Mouse (Mus musculus) intestine, embryonic 15.5 days (tissue): Measurements from ENCODE around the gene Rfx4. TPM values are rescaled to one million over a fixed set of nuclear protein-coding genes. Genes with fewer than 3 reads are reported as not detected.

Experiments used
- ATAC-seq: fragments of 200-750 bp; cut with Nextera tagmentation; 2 replicates; pipeline ENCODE4 v1.8.0; 2017; ENCODE audit warnings: moderate TSS enrichment, moderate library complexity
- H3K27ac ChIP-seq: fragments of 300-500 bp; sonication (generic); 2 replicates; pipeline ENCODE4 v1.5.1; 2015; ENCODE audit warnings: mild to moderate bottlenecking, inconsistent platforms
- H3K27me3 ChIP-seq: fragments of 300-500 bp; sonication (generic); replicated peaks from 2 replicates; pipeline ENCODE4 v1.6.1; 2015; ENCODE audit warnings: inconsistent platforms
- H3K36me3 ChIP-seq: fragments of 300-500 bp; sonication (generic); 2 replicates; pipeline ENCODE4 v1.6.1; 2015; ENCODE audit warnings: inconsistent platforms
- H3K4me1 ChIP-seq: fragments of 300-500 bp; sonication (generic); replicated peaks from 2 replicates; pipeline ENCODE4 v1.6.1; 2015; ENCODE audit warnings: inconsistent platforms
- H3K4me2 ChIP-seq: fragments of 300-500 bp; sonication (generic); replicated peaks from 2 replicates; pipeline ENCODE4 v1.6.1; 2015; ENCODE audit warnings: mild to moderate bottlenecking, inconsistent platforms
- H3K4me3 ChIP-seq: fragments of 300-500 bp; sonication (generic); replicated peaks from 2 replicates; pipeline ENCODE4 v1.5.1; 2015; ENCODE audit warnings: inconsistent platforms
- H3K9ac ChIP-seq: fragments of 300-500 bp; sonication (generic); 2 replicates; pipeline ENCODE4 v1.6.1; 2015; ENCODE audit warnings: inconsistent platforms
- H3K9me3 ChIP-seq: fragments of 300-500 bp; sonication (generic); 2 replicates; pipeline ENCODE4 v1.6.1; 2016; ENCODE audit warnings: inconsistent platforms
- WGBS: fragments of 180-500 bp; shearing (Covaris S2); methylation state at CpG from one replicate; pipeline ENCODE4 v1.1.7; 2015; 5-methylcytosine and 5-hydroxymethylcytosine counted together
- polyA plus RNA-seq: library from polyadenylated mRNA; unstranded; fragments of >200 nt; fragmentation: Nextera tagmentation; extraction: Ambion mirVana; gene quantifications from 2 replicates; pipeline ENCODE4 v1.2.1, GENCODE M21; 2015

Rfx4 gene
- polyA plus RNA-seq, 1 experiment from 2014 or later: not detected

GRCm38 (mm10) chr10:84910194-84910593 lies 154.3 kb downstream of the Rfx4 start:
- H3K9me3 ChIP-seq: no peaks in the 10 kb centered on the region
- H3K4me3 ChIP-seq: no peak overlapping the region
- H3K27me3 ChIP-seq: no peaks in the 10 kb centered on the region
- no peaks in the 10 kb centered on the region for H3K36me3 ChIP-seq
- H3K4me2 ChIP-seq: no peak overlapping the region
- WGBS: 53% methylated on average over 7 of the region's 7 CpGs
- no peak overlapping the region for H3K9ac ChIP-seq
- ATAC-seq: no peak
- H3K4me1 ChIP-seq: no peaks in the 10 kb centered on the region
- H3K27ac ChIP-seq: no peak overlapping the region

GRCm38 (mm10) chr10:84910758-84911384 lies 155.0 kb downstream of the Rfx4 start:
- Histone ChIP-seq H3K4me3 (no peak overlapping the region), H3K9me3 (no peaks in the 10 kb centered on the region), H3K27ac (no peak overlapping the region), H3K36me3 (no peaks in the 10 kb centered on the region), H3K27me3 (no peaks in the 10 kb centered on the region), H3K4me1 (no peaks in the 10 kb centered on the region), H3K4me2 (no peak overlapping the region), H3K9ac (no peak overlapping the region)
- 64% methylated on average over 1 of the region's 1 CpGs for WGBS
- no peak for ATAC-seq

DNA sequence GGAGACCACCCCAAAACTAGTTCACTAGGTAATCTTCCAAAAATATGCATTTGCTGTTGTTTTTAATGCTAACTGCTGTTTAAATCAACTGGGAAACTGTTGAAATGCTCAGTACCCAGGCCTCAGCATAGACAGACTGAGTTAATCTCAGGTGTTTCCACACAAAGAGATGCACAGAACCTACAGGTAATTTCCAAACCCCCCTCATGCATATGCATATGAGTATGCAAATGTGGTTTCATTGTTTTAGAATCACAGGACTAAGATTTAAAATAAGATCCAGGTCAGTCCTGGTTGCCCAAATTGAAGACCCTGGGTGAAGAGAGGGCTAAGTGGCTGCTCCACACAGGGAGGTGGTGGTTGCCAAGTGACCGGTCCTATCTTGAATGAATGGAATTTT lies 157.3 kb downstream of the Rfx4 start:
- ATAC-seq: no peak
- H3K27ac ChIP-seq: no peak overlapping the region
- WGBS: 82% methylated on average over 1 of the region's 1 CpGs
- no peaks in the 10 kb centered on the region for H3K27me3 ChIP-seq
- no peak overlapping the region for H3K9ac ChIP-seq
- H3K9me3 ChIP-seq: no peaks in the 10 kb centered on the region
- H3K4me2 ChIP-seq: no peak overlapping the region
- no peaks in the 10 kb centered on the region for H3K36me3 ChIP-seq
- H3K4me1 ChIP-seq: 0 out of 2 replicates have a peak, but pooled peaks cover 3% of the 10 kb centered on the region
- H3K4me3 ChIP-seq: no peak overlapping the region

DNA sequence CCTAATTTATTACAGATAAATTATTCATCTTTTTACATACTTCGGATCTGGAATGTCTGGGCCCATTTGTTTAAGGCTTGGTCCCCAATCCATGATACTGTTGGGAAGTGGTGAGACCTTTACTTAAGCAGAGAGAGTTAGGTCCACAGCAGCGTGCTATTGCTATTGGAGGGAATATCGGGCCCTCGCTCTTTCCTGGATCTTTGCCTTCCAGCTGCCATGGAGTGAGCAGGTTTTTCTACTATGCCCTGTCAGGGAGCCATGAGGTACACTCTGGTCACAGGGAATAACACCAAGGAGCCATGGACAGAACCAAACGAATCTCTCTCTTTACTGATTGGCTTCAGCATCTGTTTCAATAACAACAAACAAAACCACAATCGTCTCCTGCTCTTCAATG lies 159.6 kb downstream of the Rfx4 start:
- H3K27me3 ChIP-seq: no peaks in the 10 kb centered on the region
- H3K9me3 ChIP-seq: no peaks in the 10 kb centered on the region
- 0 out of 2 replicates have a peak, but pooled peaks cover 10% of the 10 kb centered on the region for H3K4me1 ChIP-seq
- H3K36me3 ChIP-seq: no peaks in the 10 kb centered on the region
- no peak overlapping the region for H3K4me2 ChIP-seq
- no peak overlapping the region for H3K4me3 ChIP-seq
- ATAC-seq: no peak
- H3K27ac ChIP-seq: no peak overlapping the region
- no peak overlapping the region for H3K9ac ChIP-seq
- 85% methylated on average over 6 of the region's 6 CpGs for WGBS

- peak within 1 kb of the TSS; percentile 87 for H3K4me3 ChIP-seq
- no peaks in the 10 kb centered on the region for H3K36me3 ChIP-seq
- no peaks in the 10 kb centered on the region for H3K9me3 ChIP-seq
- under 1% methylated on average over 39 of the region's 51 CpGs for WGBS
- peak; percentile 99 for ATAC-seq
- peak within 1 kb of the TSS; percentile 96 for H3K27ac ChIP-seq
- H3K9ac ChIP-seq: peak within 1 kb of the TSS; percentile 87
- no peaks in the 10 kb centered on the region for H3K27me3 ChIP-seq
- H3K4me1 ChIP-seq: 0 out of 2 replicates have a peak, but pooled peaks cover 10% of the 10 kb centered on the region
- peak within 1 kb of the TSS; percentile 77 for H3K4me2 ChIP-seq
These were observed 161.2 kb downstream of the Rfx4 start, which contains the start of gene Ric8b for GRCm38 (mm10) chr10:84916810-84917730. Gene Ric8b, plus strand, starts transcription at chr10:84917616.

- no peaks in the 10 kb centered on the region for H3K9me3 ChIP-seq
- peak overlapping the region; percentile 77 for H3K4me2 ChIP-seq
- H3K9ac ChIP-seq: peak overlapping the region; percentile 87
- H3K36me3 ChIP-seq: no peaks in the 10 kb centered on the region
- no peaks in the 10 kb centered on the region for H3K27me3 ChIP-seq
- peak overlapping the region; percentile 96 for H3K27ac ChIP-seq
- WGBS: 0% methylated on average over 13 of the region's 27 CpGs
- no peak; the same call in 1 of the 2 replicates for ATAC-seq
- H3K4me1 ChIP-seq: 0 out of 2 replicates have a peak, but pooled peaks cover 10% of the 10 kb centered on the region
- H3K4me3 ChIP-seq: peak overlapping the region; percentile 87
These were observed 161.9 kb downstream of the Rfx4 start for GRCm38 (mm10) chr10:84917731-84918095.

DNA sequence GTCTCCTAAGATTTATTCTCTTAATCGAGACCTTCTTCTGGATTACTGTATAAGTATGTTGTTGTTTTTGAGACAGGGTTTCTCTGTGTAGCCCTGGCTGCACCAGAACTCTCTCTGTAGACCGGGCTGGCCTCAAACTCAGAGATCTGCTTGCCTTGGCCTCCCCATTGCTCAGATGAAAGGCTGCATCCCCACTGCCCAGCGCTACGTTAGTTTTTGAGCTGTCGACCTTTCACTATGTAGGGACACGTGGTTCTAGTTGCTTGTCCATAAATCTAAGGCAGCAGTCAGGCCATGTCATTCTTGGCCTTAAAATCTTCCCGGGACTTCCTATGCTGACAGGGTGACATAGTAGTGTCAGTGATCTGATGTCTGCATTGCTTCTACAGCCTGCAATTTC lies 170.5 kb downstream of the Rfx4 start:
- no peak for ATAC-seq
- Histone ChIP-seq H3K27me3 (no peaks in the 10 kb centered on the region), H3K4me3 (no peak overlapping the region), H3K36me3 (no peaks in the 10 kb centered on the region), H3K9me3 (no peaks in the 10 kb centered on the region), H3K4me1 (peaks cover 5% of the 10 kb centered on the region; the same call in 1 of the 2 replicates), H3K27ac (no peak overlapping the region), H3K4me2 (no peak overlapping the region), H3K9ac (no peak overlapping the region)
- 53% methylated on average over 7 of the region's 7 CpGs for WGBS

GRCm38 (mm10) chr10:84926885-84927284 lies 171.0 kb downstream of the Rfx4 start:
- Histone ChIP-seq H3K4me1 (peaks cover 5% of the 10 kb centered on the region; the same call in 1 of the 2 replicates), H3K27me3 (no peaks in the 10 kb centered on the region), H3K9me3 (no peaks in the 10 kb centered on the region), H3K9ac (no peak overlapping the region), H3K4me2 (no peak overlapping the region), H3K4me3 (no peak overlapping the region), H3K36me3 (no peaks in the 10 kb centered on the region), H3K27ac (no peak overlapping the region)
- ATAC-seq: no peak
- 87% methylated on average over 4 of the region's 4 CpGs for WGBS

GRCm38 (mm10) chr10:84928465-84928864 lies 172.6 kb downstream of the Rfx4 start:
- Histone ChIP-seq H3K4me1 (peaks cover 5% of the 10 kb centered on the region; the same call in 1 of the 2 replicates), H3K9ac (no peak overlapping the region), H3K9me3 (no peaks in the 10 kb centered on the region), H3K27me3 (no peaks in the 10 kb centered on the region), H3K27ac (no peak overlapping the region), H3K4me3 (no peak overlapping the region), H3K4me2 (no peak overlapping the region), H3K36me3 (no peaks in the 10 kb centered on the region)
- ATAC-seq: no peak
- 77% methylated on average over 4 of the region's 4 CpGs for WGBS

- no peak overlapping the region for H3K9ac ChIP-seq
- H3K4me1 ChIP-seq: no peaks in the 10 kb centered on the region
- no peak overlapping the region for H3K27ac ChIP-seq
- no peaks in the 10 kb centered on the region for H3K27me3 ChIP-seq
- WGBS: 82% methylated on average over 7 of the region's 7 CpGs
- H3K4me3 ChIP-seq: no peak overlapping the region
- no peaks in the 10 kb centered on the region for H3K9me3 ChIP-seq
- no peaks in the 10 kb centered on the region for H3K36me3 ChIP-seq
- ATAC-seq: no peak
- H3K4me2 ChIP-seq: no peak overlapping the region
These were observed 179.8 kb downstream of the Rfx4 start for GRCm38 (mm10) chr10:84935553-84936209.

DNA sequence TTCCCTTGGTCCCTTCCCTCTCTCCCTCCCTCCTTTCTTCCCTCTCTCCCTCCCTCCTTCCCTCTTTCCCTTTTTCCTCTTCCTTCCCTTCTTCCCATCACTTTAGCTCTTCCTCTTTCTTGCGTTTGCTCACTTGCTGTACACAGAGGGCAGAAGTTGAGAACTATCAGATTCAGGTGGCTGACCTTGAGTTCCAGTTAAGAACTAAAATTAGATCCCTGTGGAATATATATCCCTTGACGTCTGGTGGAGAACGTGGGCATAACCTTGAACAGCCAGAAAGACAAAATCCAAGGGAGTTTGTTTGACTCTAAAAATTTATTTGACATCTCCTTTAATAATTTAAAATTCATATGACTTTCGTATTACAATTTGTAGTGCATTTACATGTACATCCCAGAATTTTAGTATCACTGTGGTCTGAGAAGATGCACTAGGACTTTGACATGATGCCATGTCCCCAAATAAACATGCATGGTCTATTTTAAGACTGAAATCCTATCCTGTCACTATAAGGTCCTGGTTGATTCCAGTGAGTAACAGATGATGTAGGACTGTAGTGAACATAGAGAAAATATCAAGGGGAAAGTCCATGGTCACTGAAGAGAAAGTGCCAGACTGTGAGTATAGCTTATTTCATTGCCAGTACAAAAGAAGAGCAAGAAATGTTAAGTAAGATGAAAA lies 181.1 kb downstream of the Rfx4 start:
- Histone ChIP-seq H3K4me2 (no peak overlapping the region), H3K27ac (no peak overlapping the region), H3K4me1 (no peaks in the 10 kb centered on the region), H3K9me3 (no peaks in the 10 kb centered on the region), H3K9ac (no peak overlapping the region), H3K4me3 (no peak overlapping the region), H3K36me3 (no peaks in the 10 kb centered on the region), H3K27me3 (no peaks in the 10 kb centered on the region)
- WGBS: 61% methylated on average over 4 of the region's 4 CpGs
- ATAC-seq: no peak
